Mouse (Mus musculus) liver, postnatal 0 days (tissue): Measurements from ENCODE around the gene Leng1. TPM values are rescaled to one million over a fixed set of nuclear protein-coding genes. Genes with fewer than 3 reads are reported as not detected.

Source experiments
- ATAC-seq: fragments of 200-750 bp; cut with Nextera tagmentation; 2 replicates; pipeline ENCODE4 v1.8.0; 2017; ENCODE audit warnings: mild to moderate bottlenecking, moderate library complexity
- DNase-seq: peaks from one replicate; pipeline ENCODE4 v3.0.0-alpha.2; 2016
- H3K27ac ChIP-seq: fragments of 300-500 bp; sonication (generic); 2 replicates; pipeline ENCODE4 v1.5.1; 2014; ENCODE audit warnings: antibody characterized with exemption, moderate library complexity, mild to moderate bottlenecking, low read depth
- H3K27me3 ChIP-seq: fragments of 300-500 bp; sonication (generic); 2 replicates; pipeline ENCODE4 v1.6.1; 2014; ENCODE audit warnings: low read length, control low read depth, mixed read lengths; ENCODE audit not compliant: insufficient read depth
- H3K36me3 ChIP-seq: fragments of 300-500 bp; sonication (generic); replicated peaks from 2 replicates; pipeline ENCODE4 v1.6.1; 2014; ENCODE audit warnings: mild to moderate bottlenecking, control low read depth, low read length, moderate library complexity, mixed read lengths; ENCODE audit not compliant: insufficient read depth
- H3K4me1 ChIP-seq: fragments of 300-500 bp; sonication (generic); 2 replicates; pipeline ENCODE4 v1.6.1; 2014; ENCODE audit warnings: antibody characterized with exemption, mild to moderate bottlenecking, control low read depth; ENCODE audit not compliant: insufficient read depth
- H3K4me2 ChIP-seq: fragments of 300-500 bp; sonication (generic); 2 replicates; pipeline ENCODE4 v1.6.1; 2014; ENCODE audit warnings: low read depth, mild to moderate bottlenecking, low read length, moderate library complexity, mixed read lengths
- H3K4me3 ChIP-seq: fragments of 300-500 bp; sonication (generic); 2 replicates; pipeline ENCODE4 v1.5.1; 2014; ENCODE audit warnings: low read depth, low read length
- H3K9ac ChIP-seq: fragments of 300-500 bp; sonication (generic); replicated peaks from 2 replicates; pipeline ENCODE4 v1.6.1; 2014; ENCODE audit warnings: mild to moderate bottlenecking, moderate library complexity
- H3K9me3 ChIP-seq: fragments of 300-500 bp; sonication (generic); 2 replicates; pipeline ENCODE4 v1.6.1; 2016; ENCODE audit warnings: mild to moderate bottlenecking, control low read depth, low read length, mixed read lengths
- CTCF ChIP-seq: sonication (generic); IDR thresholded peaks from 2 replicates; pipeline ENCODE4 v1.5.1; 2016; ENCODE audit warnings: antibody characterized with exemption, low read depth
- EP300 ChIP-seq: IDR thresholded peaks from 2 replicates; pipeline ENCODE4 v1.6.1; 2016; ENCODE audit warnings: antibody characterized with exemption, low read depth, mild to moderate bottlenecking
- WGBS: fragments of 180-500 bp; shearing (Covaris S2); extraction: QIAGEN DNeasy Blood & Tissue Kit; methylation state at CpG from one replicate; pipeline ENCODE4 v1.1.7; 2014; ENCODE audit not compliant: insufficient replicate concordance; 5-methylcytosine and 5-hydroxymethylcytosine counted together
- polyA plus RNA-seq: library from polyadenylated mRNA; unstranded; fragments of >200 nt; fragmentation: Nextera tagmentation; extraction: Ambion mirVana; gene quantifications from 2 replicates; pipeline ENCODE4 v1.2.1, GENCODE M21; 2015

The Leng1 gene
- polyA plus RNA-seq, 1 experiment from 2014 or later, result 7.0 TPM

DNA sequence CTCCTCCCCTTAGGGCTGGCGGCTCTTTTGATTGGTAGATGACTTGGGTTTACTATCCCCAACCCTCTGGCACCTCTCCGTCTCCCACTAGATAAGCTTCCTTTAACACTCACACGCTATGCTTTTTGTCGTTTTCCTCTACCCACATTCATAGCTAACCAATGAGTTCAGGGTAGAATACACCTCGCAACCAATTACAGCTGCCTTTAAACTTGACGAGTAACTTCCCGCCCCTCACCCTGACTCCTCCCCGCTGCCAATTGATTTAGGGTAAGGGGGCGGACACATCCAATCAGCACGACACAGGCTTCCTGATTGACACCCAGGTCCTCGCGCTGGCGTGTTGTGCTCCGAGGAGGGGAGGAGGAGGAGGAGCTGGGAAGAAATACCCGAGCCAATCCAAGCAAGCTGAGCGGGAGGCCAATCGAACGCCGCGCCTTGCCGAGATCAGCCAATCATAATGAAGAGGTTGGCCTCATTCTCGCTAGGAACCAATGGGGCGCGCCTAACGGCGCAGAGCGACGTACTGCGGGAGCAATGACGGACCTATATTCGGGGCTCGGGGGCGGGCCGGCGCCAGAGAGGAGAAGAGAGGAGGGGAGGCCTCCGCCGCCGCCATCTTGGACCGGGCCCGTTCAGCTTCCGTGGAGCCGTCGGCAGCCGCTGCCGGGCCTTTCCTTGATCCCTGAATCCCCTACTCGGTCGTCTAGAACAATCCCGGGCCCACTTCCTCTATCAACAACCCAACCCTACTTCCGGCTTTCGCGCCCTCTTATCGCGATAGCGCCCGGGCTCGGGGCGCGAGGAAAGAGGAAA is 20.8 kb downstream of the Leng1 start, which contains the start of gene Cnot3:
Gene Cnot3, plus strand, starts transcription at position 597 of the 816 bp plus-strand sequence.
- ATAC-seq (peak; percentile 97), DNase-seq (peak; percentile 97)
- TF ChIP-seq CTCF, result no peak
- no peak; the same call in 1 of the 2 replicates for TF ChIP-seq EP300
- Histone ChIP-seq H3K9ac (peak within 1 kb of the TSS; percentile 100), H3K36me3 (peaks cover 20% of the 10 kb centered on the region), H3K27me3 (no peaks in the 10 kb centered on the region), H3K9me3 (no peaks in the 10 kb centered on the region), H3K4me3 (peak within 1 kb of the TSS; percentile 100), H3K27ac (peak within 1 kb of the TSS; percentile 98), H3K4me2 (peak within 1 kb of the TSS; percentile 93), H3K4me1 (peaks cover 23% of the 10 kb centered on the region)
- under 1% methylated on average over 54 of the region's 58 CpGs for WGBS

DNA sequence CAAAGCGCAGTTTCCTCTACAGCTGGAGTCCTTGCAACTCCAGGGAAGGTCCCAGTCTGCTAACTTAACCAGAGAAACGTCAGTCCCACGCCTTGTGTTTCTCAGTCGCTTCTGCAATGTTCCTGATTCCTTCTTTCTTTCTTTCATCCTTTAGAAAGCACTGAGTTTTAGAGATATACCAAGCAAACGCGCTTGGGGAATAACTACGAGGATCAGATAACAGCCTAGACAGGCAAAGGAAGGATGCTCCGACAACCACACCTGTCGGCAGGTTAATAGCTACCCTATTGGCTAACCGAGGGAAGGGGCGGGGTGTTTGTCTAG is 21.3 kb downstream of the Leng1 start:
- Histone ChIP-seq H3K27ac (peak overlapping the region; percentile 69), H3K9ac (no peak overlapping the region), H3K36me3 (peaks cover 24% of the 10 kb centered on the region), H3K4me3 (peak overlapping the region; percentile 32), H3K27me3 (no peaks in the 10 kb centered on the region), H3K4me2 (peak overlapping the region; percentile 74), H3K9me3 (no peaks in the 10 kb centered on the region), H3K4me1 (peaks cover 23% of the 10 kb centered on the region)
- TF ChIP-seq CTCF (no peak), EP300 (no peak)
- no peak for ATAC-seq
- peak; percentile 92 for DNase-seq
- WGBS, result 1% methylated on average over 11 of the region's 11 CpGs

DNA sequence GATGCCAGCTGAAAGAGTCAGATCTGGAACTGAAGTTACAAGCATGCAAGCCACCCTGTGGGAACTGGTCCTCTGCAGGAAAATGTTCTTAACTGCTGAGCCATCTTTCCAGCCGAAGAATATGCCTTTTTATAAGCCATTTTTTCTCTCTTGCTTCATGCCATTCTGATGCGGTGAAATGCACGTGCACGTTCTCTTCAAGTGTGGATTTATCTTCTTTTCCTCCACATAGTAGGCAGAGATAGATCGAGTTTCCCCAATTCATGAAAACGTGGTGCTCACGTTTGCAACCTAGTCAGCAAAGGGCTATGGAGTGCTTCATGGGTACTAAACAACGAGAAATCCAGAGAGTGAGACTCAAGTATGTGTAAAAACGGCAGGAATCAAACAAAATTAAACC is 21.8 kb downstream of the Leng1 start:
- WGBS, result 16% methylated on average over 9 of the region's 9 CpGs
- Histone ChIP-seq H3K36me3 (peaks cover 29% of the 10 kb centered on the region), H3K4me1 (peaks cover 23% of the 10 kb centered on the region), H3K4me2 (peak overlapping the region; percentile 74), H3K27me3 (no peaks in the 10 kb centered on the region), H3K4me3 (peak overlapping the region; percentile 32), H3K9me3 (no peaks in the 10 kb centered on the region), H3K27ac (no peak overlapping the region), H3K9ac (no peak overlapping the region)
- no peak for ATAC-seq
- TF ChIP-seq CTCF (no peak), EP300 (no peak)
- DNase-seq, result no peak

DNA sequence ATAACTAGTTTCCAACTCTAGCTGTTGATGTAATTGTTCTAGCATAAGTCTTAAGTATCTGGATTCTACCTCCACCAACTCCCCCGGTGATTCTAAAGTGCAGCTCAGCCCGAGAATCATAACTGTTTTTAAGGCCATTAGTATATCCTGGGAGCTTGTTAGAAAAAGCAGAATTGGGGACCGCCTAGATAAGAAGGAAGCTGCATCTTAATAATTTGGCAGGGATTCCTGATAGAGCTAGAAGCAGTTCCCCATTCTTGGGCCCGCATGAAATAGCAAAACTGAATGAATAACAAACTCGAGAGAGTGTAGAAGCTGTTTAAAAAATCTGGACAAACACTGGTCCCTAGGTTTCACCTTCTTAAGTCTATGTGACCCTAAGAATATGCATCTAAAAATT is 22.2 kb downstream of the Leng1 start:
- H3K4me1 ChIP-seq, result peaks cover 23% of the 10 kb centered on the region
- DNase-seq, result no peak
- H3K36me3 ChIP-seq, result peaks cover 33% of the 10 kb centered on the region
- no peak for TF ChIP-seq EP300
- TF ChIP-seq CTCF, result no peak
- H3K4me3 ChIP-seq, result no peak overlapping the region
- no peak for ATAC-seq
- H3K27me3 ChIP-seq, result no peaks in the 10 kb centered on the region
- H3K9ac ChIP-seq, result no peak overlapping the region
- H3K9me3 ChIP-seq, result no peaks in the 10 kb centered on the region
- H3K4me2 ChIP-seq, result no peak overlapping the region
- no peak overlapping the region for H3K27ac ChIP-seq
- WGBS, result 36% methylated on average over 5 of the region's 5 CpGs

DNA sequence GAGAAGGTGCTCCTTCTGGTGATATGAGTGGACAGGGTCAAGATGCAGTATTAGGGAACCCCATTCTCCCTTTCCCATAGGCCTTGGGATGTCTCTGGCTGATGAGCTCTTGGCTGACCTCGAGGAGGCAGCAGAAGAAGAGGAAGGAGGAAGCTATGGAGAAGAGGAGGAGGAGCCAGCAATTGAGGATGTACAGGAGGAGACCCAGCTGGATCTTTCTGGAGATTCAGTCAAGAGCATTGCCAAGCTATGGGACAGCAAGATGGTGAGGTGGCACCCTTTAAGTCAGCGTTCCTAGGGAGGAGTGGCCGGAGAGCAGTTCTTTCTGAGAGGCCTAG is 35.2 kb downstream of the Leng1 start:
- peaks cover 14% of the 10 kb centered on the region for H3K4me1 ChIP-seq

DNA sequence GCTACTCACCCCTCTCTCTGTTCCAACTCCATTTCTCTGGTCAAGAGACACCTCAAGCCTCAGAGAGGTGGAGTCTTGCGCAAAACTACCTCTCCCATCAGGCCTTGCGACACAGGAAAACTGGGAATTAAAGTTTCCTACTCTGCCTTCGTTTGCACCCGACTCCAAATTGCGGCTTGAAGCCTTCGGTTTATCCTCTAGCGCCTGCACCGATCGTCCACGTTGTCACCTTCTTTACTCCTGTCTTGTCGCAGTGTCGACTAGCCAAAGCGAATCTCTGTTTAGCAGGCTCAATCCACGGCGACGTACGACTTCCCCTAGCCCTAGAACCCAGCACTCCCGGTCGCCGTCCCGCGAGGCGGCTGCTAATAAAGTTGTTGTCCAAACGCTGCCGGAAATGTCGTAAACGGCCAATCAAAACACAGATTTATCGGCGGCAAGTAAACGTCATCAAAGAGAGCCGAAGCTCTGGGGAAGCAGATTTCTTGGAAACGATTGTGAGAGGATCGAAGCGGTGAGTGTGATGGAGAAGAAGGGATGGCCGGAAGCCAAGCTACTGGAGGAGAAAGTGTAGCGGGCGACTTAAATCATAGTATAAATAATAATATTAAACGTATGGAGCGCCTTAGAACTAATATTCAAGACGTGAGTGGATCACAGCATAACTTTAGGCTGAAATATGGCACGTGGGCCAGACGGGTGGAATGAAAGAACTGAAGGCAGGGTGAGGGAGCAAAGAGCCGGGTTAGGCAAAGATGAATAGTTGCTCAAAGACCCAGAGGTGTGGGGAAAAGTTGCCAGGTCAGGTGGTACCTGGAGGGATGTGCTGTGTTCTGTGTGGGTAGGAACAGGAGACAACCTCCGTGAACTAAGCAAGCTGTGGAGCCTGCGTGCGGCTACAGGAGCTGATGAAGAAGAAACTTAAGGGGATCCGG is 35.8 kb downstream of the Leng1 start, which contains the start of the genes Tfpt and Prpf31:
Gene Tfpt, minus strand, starts transcription at position 387 of the 935 bp plus-strand sequence.
Gene Prpf31, plus strand, starts transcription at position 443 of the 935 bp plus-strand sequence.
- WGBS, result 1% methylated on average over 47 of the region's 47 CpGs
- peak within 1 kb of the TSS; percentile 93 for H3K27ac ChIP-seq

More for the DNA sequence above, 35.2 kb downstream of the Leng1 start:
- Histone ChIP-seq H3K36me3 (peaks cover 22% of the 10 kb centered on the region), H3K27ac (peak overlapping the region; percentile 93; the same call in 1 of the 2 replicates), H3K9ac (peak overlapping the region; percentile 77), H3K4me2 (peak overlapping the region; percentile 83), H3K4me3 (peak overlapping the region; percentile 73), H3K9me3 (no peaks in the 10 kb centered on the region), H3K27me3 (no peaks in the 10 kb centered on the region)
- ATAC-seq (no peak), DNase-seq (no peak)
- WGBS, result 50% methylated on average over 3 of the region's 3 CpGs
- TF ChIP-seq CTCF (no peak), EP300 (no peak)

More for the DNA sequence above, 35.8 kb downstream of the Leng1 start, which contains the start of the genes Tfpt and Prpf31:
- no peaks in the 10 kb centered on the region for H3K9me3 ChIP-seq
- peak within 1 kb of the TSS; percentile 83 for H3K4me2 ChIP-seq
- peak within 1 kb of the TSS; percentile 77 for H3K9ac ChIP-seq
- DNase-seq (peak; percentile 92), ATAC-seq (peak; percentile 94)
- peaks cover 14% of the 10 kb centered on the region for H3K4me1 ChIP-seq
- H3K36me3 ChIP-seq, result peaks cover 17% of the 10 kb centered on the region
- H3K27me3 ChIP-seq, result no peaks in the 10 kb centered on the region
- TF ChIP-seq CTCF, result no peak
- TF ChIP-seq EP300, result peak; percentile 88
- H3K4me3 ChIP-seq, result peak within 1 kb of the TSS; percentile 73
